Mouse (Mus musculus): ENCODE measurements at regions not wholly inside any gene's neighbourhood (a gene's known extent, or its start where the extent isn't known, plus 50 kb on each side); places are given as distances from the start of the nearest gene placed in this dataset.

- DNase-seq (ENCODE audit: low read depth): peak; percentile 93
- TF ChIP-seq CTCF (IDR thresholded peaks at IDR 0.05; ENCODE audit: borderline replicate concordance, extremely low read depth, insufficient read depth, insufficient read length) (peak; percentile 100), POLR2A (IDR thresholded peaks at IDR 0.05; ENCODE audit: borderline replicate concordance, extremely low read depth, insufficient read depth, insufficient read length, poor library complexity, severe bottlenecking) (no peak)
Measured at GRCm38 (mm10) chr2:174932137-174933012, 77.7 kb upstream of the Gm14444 start.

- TF ChIP-seq POLR2A (IDR thresholded peaks at IDR 0.05; ENCODE audit: borderline replicate concordance, extremely low read depth, insufficient read depth, insufficient read length, poor library complexity, severe bottlenecking) (no peak), CTCF (IDR thresholded peaks at IDR 0.05; ENCODE audit: borderline replicate concordance, extremely low read depth, insufficient read depth, insufficient read length) (no peak)
Measured at GRCm38 (mm10) chr2:174933013-174933353, 77.1 kb upstream of the Gm14444 start.

GRCm38 (mm10) chr2:174936665-174937064 is 73.4 kb upstream of the Gm14444 start:
- peak; percentile 50 for DNase-seq (ENCODE audit: low read depth)
- no peak for TF ChIP-seq POLR2A (IDR thresholded peaks at IDR 0.05; ENCODE audit: borderline replicate concordance, extremely low read depth, insufficient read depth, insufficient read length, poor library complexity, severe bottlenecking)
- TF ChIP-seq CTCF (IDR thresholded peaks at IDR 0.05; ENCODE audit: borderline replicate concordance, extremely low read depth, insufficient read depth, insufficient read length): peak; percentile 56; the same call in 1 of the 2 replicates

More at GRCm38 (mm10) chr2:174933013-174933353, 77.1 kb upstream of the Gm14444 start:
- no peak for DNase-seq (ENCODE audit: low read depth)

- no peak for DNase-seq (ENCODE audit: low read depth)
- TF ChIP-seq POLR2A (IDR thresholded peaks at IDR 0.05; ENCODE audit: borderline replicate concordance, extremely low read depth, insufficient read depth, insufficient read length, poor library complexity, severe bottlenecking) (no peak), CTCF (IDR thresholded peaks at IDR 0.05; ENCODE audit: borderline replicate concordance, extremely low read depth, insufficient read depth, insufficient read length) (no peak)
Measured at GRCm38 (mm10) chr2:174937930-174938329, 72.1 kb upstream of the Gm14444 start.

GRCm38 (mm10) chr2:174942221-174942620 is 67.8 kb upstream of the Gm14444 start:
- TF ChIP-seq POLR2A (IDR thresholded peaks at IDR 0.05; ENCODE audit: borderline replicate concordance, extremely low read depth, insufficient read depth, insufficient read length, poor library complexity, severe bottlenecking): no peak
- no peak for TF ChIP-seq CTCF (IDR thresholded peaks at IDR 0.05; ENCODE audit: borderline replicate concordance, extremely low read depth, insufficient read depth, insufficient read length)
- DNase-seq (ENCODE audit: low read depth): peak; percentile 44

- TF ChIP-seq POLR2A (IDR thresholded peaks at IDR 0.05; ENCODE audit: borderline replicate concordance, extremely low read depth, insufficient read depth, insufficient read length, poor library complexity, severe bottlenecking) (no peak), CTCF (IDR thresholded peaks at IDR 0.05; ENCODE audit: borderline replicate concordance, extremely low read depth, insufficient read depth, insufficient read length) (no peak)
- DNase-seq (ENCODE audit: low read depth): no peak
Measured at GRCm38 (mm10) chr2:174948106-174948505, 61.9 kb upstream of the Gm14444 start.
